Mouse (Mus musculus) 3T3-L1 (cell line): ENCODE results near the gene Hoxa13.

Experiments used
- DNase-seq: peaks from one replicate; pipeline ENCODE4 v3.0.0-alpha.2; 2015; ENCODE audit warnings: low read depth, low spot score

The Hoxa13 gene

DNA sequence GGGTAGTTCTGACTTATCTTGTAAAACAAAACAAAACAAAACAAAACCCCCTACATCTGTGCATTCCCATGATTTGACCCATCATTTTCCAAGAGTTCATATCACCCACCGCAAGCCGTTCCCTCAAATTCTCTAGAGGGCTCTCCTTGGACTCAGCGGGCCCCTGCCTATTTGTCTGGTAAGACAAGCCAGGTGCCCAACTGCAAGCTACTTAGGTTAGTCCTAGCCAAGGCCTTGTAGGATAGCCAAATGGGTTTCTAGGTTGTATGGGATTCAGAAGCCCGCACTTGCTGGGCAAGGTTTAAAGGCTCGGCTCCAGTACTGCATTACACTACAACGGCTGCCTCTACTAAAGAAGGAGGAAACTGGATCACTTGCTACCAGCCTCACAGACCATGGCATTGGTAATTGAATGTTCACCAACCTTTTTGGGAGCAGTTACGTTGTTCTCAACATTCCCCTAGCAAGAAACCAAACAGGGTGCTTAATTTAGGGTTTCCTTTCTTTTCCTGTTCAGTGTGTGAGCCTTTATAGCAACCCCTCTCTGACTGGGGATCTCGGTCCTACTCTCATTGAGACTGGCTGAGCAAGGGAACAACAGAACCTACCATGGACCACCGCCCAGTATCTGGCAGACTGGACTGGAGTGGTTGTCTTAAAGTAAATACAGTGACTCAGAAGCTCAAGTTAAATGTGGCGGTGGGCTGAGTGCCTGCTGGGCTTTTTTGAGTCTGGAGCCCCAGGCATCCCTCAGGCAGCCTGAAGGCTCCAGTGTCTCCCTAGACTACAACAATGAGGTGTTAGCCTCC, 23.1 kb downstream of the Hoxa13 start:
- DNase-seq = no peak

DNA sequence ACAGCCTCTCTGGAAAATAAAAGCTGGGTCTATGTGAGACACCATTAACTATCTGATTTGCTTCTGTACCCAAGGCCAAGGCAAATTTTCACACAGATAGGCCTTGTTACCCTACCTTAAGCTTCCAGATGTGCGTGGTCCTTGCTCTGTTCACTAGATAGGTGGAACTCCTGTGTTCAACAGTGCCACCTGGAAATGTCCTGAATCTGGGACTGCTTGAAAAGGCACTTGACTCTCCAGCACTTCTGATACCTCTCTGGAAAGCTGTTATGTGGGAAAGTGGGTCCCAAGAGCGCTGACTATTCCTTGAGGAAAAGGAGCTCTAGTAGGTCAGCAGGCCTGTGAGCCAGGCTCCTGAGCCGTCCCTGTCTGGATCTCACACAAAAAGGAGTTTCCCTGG, 23.9 kb downstream of the Hoxa13 start:
- DNase-seq = no peak

DNA sequence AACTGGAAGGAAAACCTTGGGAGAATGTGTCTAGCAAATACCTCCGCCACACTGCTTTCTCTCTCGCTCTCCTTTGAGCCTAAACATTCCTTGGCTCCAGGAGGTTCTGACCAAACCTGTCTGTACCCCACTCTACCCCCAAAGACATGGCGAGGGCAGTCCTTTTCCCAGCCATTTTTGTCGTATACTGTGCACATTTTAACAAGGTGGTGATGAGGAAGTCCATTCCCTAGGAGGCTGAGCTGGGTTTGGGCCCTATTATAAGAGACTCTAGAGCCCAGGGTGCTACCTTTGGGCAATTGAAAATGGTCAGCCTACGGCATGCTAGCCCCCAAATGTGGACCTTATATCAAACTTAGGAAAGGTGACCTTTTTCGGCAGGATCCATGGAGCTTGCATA, 24.8 kb downstream of the Hoxa13 start:
- no peak for DNase-seq

DNA sequence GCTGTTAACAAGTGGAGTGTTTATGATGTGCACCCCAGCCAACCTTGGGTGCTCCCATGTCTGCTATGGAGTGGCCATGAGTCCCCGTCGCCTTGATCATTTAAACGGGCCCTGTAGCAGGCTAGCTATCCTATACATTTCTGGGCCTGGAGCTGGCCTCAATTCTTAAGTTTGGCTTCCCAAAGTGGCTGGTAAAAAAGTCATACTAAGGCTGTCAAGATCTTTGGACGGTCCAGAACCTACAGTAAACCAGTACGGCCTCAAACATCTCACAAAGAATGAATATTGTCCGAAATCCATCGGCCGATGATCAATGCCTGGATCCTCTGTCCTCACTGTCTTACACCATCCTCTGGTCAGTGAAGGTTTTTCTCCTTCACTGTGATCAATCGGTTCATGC, 25.4 kb downstream of the Hoxa13 start:
- DNase-seq = no peak

DNA sequence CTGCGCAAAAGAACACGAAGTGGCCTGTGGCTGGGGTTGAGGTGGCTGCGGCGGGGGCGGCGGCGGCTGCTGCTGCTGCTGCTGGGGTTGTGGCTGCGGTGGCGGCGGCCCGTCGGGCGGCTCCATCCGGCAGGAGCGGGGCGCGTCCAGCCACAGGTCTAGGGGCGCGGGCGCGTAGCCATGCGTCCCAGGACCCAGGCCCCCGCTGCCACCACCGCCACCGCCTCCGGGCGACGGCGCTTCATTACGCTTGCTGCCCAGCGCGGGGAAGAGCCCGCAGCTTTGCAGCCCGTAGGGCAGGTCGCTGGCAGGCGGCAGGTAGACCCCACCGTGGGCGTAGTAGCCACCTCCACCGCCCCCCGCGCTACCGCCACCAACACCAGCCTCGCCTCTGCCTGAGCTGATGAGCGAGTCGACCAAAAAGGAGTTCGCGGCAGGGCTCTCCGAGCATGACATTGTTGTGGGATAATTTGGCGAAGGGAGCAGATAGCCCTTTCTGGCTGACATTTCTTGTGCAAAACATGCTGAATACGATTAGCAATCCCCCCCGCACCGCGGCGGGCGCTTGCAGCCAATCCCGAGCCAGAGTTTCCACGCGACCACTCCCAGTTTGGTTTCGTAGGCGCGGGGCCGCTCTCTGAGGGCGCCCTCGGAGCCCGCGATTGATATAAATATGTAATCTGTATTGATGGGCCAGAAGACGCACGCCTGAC, 26.1 kb downstream of the Hoxa13 start:
- no peak for DNase-seq

DNA sequence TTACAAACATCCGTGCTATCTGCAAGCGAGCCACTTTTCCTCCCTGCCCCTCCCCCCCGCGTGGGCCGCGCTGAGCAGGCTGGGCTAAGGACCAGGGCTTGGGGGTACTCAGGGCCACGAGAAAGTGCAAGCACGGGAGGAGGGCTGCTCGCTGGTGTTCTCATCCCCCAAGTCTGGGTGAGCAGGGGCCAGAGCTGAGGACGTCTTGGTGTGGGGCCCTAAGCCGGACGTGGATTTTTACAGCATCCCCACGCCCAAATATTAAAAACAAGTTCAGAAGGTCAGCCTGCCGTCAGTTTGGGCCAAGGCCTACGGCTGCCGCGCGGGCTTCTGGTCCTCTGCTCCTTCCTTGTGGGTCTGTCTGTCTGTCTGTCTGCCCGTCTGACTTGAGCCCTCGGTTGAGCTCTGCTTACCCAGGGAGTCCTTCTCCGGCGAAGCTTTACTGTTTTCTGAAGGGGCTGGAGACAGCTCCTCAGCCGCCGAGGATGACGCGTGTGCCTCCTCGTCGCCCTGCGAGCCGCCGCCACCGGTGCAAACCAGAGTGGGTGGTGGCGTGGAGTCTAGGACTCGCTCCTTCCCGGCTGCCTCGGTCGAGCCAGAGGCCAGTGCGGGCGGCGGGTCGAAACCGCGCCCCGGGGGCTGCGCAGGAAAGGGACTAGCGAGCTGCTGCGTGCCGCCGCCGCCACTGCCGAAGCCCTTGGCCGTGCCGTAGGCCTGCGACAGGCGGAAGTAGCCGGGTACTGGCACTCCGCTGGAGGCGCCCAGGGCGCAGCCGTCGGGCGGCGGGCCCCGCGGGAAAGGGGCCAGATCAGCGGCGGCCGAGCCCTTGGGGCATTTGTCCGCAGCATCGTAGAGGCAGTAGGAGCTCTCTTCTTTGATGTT, 26.9 kb downstream of the Hoxa13 start:
- DNase-seq = no peak

DNA sequence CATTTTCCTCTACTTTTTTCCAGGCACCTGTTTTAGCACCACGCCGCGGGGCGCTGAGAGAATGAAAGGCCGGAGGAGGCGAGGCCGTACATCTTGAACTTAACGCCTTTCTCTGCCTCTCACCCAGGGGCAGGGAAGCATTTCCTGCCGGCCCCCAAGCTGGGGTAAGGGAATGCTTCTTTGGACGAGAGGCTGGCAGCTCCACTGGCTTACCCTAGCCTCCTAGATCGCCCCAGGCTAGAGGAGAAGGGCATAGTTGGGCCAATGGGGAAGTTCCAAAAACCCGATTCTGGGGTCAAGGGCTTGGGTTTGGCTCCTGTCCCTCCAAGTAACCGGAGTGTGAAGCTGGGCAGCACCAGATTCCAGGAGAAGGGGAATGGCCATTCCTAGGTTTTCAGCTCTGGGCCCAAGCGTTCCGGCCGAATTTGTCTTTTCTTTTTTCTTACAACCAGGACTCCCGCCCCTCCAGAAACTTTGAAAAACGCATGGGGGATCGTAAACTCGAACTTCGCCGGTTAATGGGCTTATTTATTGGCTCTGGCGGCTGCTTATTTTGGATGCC, 27.6 kb downstream of the Hoxa13 start:
- DNase-seq = no peak

DNA sequence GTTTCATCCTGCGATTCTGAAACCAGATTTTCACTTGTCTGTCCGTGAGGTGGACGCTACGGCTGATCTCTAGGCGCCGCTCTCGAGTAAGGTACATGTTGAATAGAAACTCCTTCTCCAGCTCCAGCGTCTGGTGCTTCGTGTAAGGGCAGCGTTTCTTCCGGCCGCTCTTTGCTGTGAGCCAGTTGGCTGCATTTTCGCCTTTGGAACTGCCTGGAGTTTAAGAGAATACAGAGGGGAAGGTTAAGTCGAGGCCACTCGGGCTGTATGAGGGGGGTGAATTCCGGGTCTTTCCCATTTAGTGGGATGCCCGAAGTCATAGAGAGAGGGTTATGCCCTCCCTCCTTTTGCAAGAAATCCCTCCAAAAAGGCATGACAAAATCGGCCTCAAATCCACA, 28.1 kb downstream of the Hoxa13 start:
- DNase-seq = no peak

DNA sequence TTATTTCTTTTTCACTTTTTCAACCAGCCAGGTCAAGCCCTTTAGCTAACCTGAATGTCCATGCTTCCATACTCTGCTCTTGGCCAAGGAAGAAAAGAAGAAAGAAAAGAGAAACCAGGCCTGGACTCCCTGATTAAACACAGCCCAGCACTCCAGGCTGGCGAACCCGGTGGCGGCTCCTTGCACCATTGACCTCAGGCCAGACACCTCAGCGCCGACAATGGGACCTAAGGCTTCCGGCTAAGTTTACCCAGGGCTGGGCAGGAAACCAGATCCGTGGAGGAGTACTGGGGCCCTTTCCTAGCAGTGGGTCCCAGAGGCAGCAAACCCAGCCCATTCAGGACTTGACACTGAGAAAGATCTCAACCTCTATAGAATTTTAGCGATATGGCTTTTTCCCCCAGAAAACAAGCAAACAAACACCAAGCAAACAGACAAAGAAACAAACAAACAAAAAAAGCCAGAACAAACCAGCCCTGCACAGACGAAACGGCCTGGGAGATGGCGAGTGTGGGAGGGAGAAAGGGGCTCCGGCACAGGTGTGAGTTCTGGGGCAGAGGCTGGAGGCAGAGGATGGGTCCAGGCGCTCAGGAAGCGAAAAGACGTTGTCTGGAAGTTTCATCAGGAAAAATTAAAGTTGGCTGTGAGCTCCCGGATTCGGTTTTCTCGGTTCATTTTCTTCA, 28.7 kb downstream of the Hoxa13 start:
- no peak for DNase-seq

DNA sequence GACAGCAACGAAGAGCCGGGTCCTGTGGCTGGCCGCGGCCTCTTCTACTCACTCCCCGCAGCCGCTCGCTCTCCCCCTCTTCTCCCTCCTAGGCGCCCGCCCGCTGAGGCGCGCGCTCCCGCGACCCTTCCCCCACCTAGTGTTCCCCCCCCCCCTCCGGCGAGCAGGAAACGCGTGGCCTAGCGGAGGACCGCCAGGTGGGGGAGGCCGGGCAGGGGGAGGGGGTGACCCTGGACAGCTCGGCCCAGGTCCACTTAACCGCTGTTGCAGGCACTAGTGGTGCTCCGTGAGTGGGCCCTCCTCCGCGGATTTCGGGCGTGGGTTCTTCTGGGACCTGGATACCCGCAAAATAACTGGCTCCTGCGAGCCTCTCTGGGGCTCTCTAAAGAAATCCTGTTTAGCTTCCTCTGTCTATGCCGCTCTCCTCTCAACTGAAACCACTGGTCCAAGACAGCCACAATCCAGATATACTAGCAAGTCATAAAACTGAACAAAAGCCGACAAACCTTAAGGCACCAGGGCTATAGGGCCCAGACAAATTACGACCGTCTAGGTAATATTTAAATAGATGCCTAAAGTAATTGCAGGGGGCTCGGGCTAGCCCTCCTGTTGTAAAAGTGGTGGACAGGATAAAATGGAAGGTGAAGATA, 30.0 kb downstream of the Hoxa13 start, which contains the start of gene Hoxa9:
Gene Hoxa9, minus strand, starts transcription at position 574 of the 650 bp plus-strand sequence.
- DNase-seq = no peak

DNA sequence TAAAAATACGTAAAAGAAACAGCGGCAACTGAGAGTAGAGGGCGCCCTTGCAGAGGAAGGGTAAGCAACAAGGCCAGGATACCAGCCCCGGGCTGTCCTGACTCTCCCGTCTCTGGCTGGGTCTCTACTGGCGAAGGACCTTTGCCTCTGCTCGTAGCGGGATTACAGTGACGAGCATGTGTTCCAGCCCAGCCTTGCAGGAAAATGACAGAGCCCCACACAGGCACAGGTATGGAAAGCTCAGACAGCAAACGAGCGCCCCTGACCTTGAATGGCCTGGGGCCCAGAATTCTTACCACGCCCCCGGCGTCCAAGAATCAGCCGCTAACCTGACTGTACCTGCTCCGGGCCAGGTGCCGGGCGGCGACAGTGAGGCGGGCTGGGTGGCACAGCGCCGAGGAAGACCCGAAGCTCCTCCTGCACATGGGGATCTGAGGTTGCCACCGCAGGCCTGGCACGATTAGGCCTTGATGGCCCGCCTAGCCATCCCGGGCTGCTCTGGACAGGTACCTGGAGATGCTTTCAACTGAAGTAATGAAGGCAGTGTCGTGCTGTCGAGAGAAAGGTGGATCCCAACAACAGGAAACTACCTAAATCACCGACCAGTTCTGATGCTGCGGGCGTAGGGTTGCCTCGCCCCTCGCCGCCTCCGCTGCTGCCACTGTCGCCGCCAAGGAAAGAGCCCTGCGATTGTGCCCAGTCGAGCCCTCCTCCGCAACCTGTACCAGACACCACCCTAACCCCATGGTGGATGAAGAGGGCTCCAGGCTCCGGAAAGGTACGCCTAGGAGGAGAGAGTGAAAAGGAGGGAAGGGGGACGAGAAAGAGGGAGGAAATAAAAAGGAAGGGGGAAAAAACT, 30.9 kb downstream of the Hoxa13 start:
- DNase-seq = no peak

DNA sequence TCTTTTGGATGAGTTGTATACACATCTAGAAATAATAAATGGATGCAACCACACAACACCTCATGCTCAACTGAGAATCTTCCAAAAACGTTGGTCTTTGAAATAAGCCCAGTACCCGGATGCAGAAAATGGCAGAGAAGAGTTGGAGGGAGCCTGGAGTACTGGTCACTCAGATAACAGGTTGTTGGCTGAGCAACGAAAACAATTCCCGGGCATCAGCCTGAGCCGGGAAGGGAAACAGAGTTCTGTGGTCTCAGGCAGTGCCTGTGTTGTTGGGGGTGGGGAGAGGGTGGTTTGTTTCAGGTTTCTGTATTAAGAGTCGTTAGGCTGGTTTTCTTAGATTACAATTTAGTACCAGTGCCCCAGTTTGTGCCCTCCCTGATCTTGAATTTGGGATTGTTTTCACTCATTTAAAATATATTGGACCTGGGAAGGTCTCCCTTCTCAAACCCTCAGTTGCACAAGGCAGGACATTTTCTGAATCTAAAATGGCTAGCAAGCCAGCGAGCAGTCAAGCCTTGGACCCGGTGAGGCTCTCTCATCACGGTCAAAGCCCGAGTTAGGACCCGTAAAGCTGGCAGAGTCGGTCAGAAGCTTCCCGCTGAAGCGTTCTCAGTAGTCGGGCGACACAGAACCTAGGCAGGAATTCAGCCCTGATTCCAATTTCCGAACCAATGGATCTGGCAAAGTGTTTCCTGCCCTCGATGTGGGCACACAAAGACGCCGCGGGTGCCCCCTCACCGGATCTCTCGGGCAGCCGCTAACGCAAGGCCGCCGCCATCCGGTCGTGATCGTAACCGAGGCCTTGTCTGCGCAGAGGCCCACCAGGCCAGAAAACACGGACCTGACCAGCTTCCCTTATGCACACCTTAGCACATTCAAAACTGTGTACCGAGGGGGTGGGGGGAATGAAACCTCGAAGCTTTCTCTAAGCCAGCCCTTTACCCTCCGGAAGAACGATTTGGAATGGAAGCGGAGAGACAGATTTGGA, 31.9 kb downstream of the Hoxa13 start:
- DNase-seq = no peak

DNA sequence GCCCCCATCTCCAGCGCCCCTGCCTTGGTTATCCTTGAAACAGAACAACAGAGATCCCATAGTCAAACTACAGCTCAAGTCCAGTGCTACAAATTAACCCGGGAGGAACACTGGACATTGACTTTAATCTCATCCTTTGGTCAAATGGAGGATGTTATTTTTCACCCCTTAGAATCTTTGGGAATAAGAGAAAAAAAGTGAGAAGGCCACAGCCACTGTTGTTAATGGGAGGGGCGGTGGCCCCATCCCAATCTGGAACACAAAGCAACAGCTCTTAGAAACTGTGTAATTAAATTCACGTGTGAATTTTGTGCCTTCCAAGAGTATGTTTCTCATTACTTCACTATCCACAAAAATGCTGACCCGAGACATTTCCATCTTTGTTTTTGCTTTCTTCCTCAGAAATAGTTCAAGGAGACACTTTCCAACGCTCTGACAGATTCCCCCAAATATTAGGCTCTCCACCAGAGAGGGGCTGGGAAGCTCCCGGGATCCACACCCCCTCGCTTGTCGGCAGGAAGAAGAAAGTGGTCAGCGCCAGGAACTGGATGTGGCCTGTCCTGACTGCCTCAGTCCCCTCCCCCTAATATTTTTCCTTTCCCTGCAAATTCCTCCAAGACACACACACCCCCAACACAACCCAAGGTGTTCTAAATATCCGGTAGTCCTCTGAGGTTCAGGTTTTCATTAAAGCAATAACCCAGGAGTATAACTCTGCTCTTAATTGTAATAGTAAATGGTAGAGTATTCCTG, 33.0 kb downstream of the Hoxa13 start:
- peak; percentile 27 for DNase-seq

DNA sequence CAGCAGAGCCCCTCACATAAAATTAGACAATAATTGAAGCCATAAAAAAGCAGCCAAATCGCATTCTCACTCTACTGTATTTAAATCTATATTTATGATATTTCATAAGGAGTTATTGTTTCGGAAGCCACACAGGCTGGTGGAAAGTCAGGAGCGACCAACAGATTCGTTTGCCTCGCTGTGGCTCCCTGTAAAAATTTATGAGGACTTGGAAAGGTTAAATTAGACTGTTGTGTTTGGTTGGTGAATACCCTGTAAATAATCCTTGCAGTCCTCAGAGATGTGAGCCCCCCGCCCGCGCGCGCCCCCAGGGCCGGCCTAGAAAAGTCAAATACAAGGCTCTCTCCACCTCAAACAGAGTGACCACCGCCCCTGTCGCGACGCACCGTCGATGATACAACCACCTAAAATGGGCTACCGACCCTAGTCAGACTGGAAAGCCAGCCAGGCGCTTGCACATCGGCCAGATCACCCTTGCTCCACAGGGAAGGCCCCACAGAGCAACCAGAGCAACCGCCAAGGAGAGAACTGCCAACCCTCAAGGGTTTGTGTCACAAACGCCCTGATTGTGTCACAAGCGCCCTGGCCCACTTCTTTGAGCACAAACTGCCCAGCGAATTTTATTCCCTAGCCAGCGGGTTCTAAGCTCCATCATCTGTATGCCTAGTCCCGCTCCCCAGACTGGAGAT, 34.0 kb downstream of the Hoxa13 start:
- no peak for DNase-seq

DNA sequence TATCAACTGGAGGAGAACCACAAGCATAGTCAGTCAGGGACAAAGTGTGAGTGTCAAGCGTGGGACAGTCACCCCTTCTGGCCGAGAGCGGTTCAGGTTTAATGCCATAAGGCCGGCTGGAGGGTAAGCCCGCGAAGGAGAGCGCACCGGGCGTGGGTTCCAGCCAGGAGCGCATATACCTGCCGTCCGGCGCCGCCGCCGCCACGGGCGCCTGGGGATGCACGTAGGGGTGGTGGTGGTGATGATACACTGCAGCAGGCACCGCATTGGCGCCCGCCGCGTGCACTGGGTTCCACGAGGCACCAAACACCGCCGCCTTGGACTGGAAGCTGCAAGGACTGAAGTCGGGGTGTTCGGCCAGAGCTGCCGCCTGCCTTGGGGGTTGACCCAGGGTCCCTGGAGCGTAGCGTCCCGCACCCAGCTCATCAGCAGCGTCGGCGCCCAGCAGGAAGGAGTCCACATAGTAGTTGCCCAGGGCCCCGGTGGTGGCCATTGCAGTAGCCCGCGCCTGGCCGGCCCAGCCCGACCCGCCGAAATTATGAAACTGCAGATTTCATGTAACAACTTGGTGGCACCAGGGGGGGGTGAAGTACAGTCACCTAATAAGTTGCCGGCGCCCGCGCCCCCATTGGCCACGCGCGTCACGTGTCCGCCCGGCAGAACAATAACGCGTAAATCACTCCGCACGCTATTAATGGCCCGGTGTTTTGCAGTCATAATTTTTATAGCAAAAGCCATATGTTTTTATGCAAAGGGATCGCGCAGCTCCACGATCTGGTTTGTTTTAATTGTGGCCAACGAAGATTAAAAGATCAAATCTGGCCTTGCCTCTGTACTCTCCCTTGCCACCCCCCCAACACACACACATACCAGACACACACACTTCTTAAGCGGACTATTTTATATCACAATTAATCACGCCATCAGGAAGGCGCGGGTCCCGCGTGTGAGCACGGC, 34.8 kb downstream of the Hoxa13 start:
- DNase-seq = no peak
